ENCODE assay signal across 17 mouse cellular contexts in the genomic region with DNA sequence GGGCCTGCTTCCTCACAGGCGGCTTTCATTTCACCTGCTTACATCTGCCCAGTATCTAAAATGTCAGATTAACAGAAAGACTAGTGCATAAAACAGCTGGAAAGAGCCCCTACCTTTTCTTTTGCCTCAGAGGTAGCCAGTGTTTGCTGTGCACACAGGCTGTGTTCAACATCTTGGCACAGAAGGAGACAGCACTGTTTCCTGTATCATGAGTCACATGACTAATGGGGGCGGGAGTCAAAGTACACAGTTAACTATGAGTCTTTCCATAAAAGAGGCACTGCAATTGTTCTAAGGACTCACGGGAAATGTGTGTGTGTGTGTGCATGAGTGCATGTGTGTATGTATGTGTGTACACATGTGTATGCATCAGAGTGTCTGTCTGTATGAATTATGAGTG. TPM values are rescaled to one million over a fixed set of nuclear protein-coding genes. Genes with fewer than 3 reads are reported as not detected.
DNase-seq lines count a peak whose midpoint lies in the region; ATAC-seq and TF ChIP-seq lines count a peak whose summit lies in the region.
"Had no signal": no experiment of that assay in that cellular context is flagged by ENCODE, and none has a peak within 500 bp of the region (broad histone marks: within the 10 kb centered on the region; RNA-seq: fewer than 3 reads in every experiment).

No protein-coding gene starts in this region.

- H3K27ac ChIP-seq in kidney, postnatal 0 days, result no peak overlapping the region
- no peak overlapping the region for H3K27ac ChIP-seq in kidney, embryonic 15.5 days
- peak overlapping the region; percentile 58 for H3K27ac ChIP-seq in intestine, postnatal 0 days (ENCODE audit: low read depth, low read length)
- H3K27ac ChIP-seq: gastrocnemius, adult 2 months; heart, embryonic 10.5 days; limb, embryonic 12.5 days had no signal

- 0 out of 2 replicates have a peak, but pooled peaks cover 9% of the 10 kb centered on the region for H3K4me1 ChIP-seq in kidney, postnatal 0 days (replicated peaks; ENCODE audit: insufficient read depth, low read length)
- H3K4me1 ChIP-seq in kidney, embryonic 15.5 days, result peaks cover 29% of the 10 kb centered on the region
- H3K4me1 ChIP-seq in intestine, postnatal 0 days (replicated peaks; ENCODE audit: control insufficient read depth, insufficient read depth, low read length), result 0 out of 2 replicates have a peak, but pooled peaks cover 6% of the 10 kb centered on the region

- no peaks in the 10 kb centered on the region for H3K36me3 ChIP-seq in kidney, postnatal 0 days (ENCODE audit: insufficient read depth, low read length)
- no peaks in the 10 kb centered on the region for H3K36me3 ChIP-seq in kidney, embryonic 15.5 days
- H3K36me3 ChIP-seq in intestine, postnatal 0 days (ENCODE audit: control insufficient read depth, insufficient read depth), result no peaks in the 10 kb centered on the region
- H3K36me3 ChIP-seq: G1E; heart, embryonic 10.5 days; limb, embryonic 12.5 days had no signal

- 69% methylated on average over 3 of the region's 3 CpGs for WGBS in kidney, postnatal 0 days
- whole genome bisulfite sequencing in kidney, embryonic 15.5 days, result 77% methylated on average over 3 of the region's 3 CpGs
- whole genome bisulfite sequencing in intestine, postnatal 0 days, result 36% methylated on average over 3 of the region's 3 CpGs

- no peak overlapping the region for H3K4me2 ChIP-seq in kidney, postnatal 0 days (ENCODE audit: low read length)
- H3K4me2 ChIP-seq in kidney, embryonic 15.5 days, result no peak overlapping the region
- peak overlapping the region; percentile 47 for H3K4me2 ChIP-seq in intestine, postnatal 0 days (replicated peaks; ENCODE audit: low read depth)
- H3K4me2 ChIP-seq: limb, embryonic 12.5 days had no signal

- no peaks in the 10 kb centered on the region for H3K9me3 ChIP-seq in kidney, postnatal 0 days (replicated peaks; ENCODE audit: low read length)
- no peaks in the 10 kb centered on the region for H3K9me3 ChIP-seq in kidney, embryonic 15.5 days (replicated peaks)
- H3K9me3 ChIP-seq in intestine, postnatal 0 days (ENCODE audit: control insufficient read depth), result no peaks in the 10 kb centered on the region
- H3K9me3 ChIP-seq: G1E; heart, embryonic 10.5 days; limb, embryonic 12.5 days had no signal

- no peak overlapping the region for H3K4me3 ChIP-seq in kidney, postnatal 0 days (replicated peaks; ENCODE audit: low read depth, low read length)
- no peak overlapping the region for H3K4me3 ChIP-seq in kidney, embryonic 15.5 days (replicated peaks)
- H3K4me3 ChIP-seq in intestine, postnatal 0 days (ENCODE audit: low read depth, low read length), result 0 out of 2 replicates have a peak overlapping the region, but pooled peaks have one; percentile 2
- H3K4me3 ChIP-seq: gastrocnemius, adult 2 months; heart, embryonic 10.5 days; limb, embryonic 12.5 days had no signal

- no peak for ATAC-seq in kidney, postnatal 0 days (replicated peaks; ENCODE audit: low FRiP score, low read depth)
- ATAC-seq in kidney, embryonic 15.5 days (replicated peaks; ENCODE audit: low FRiP score), result no peak
- peak; percentile 58 for ATAC-seq in intestine, postnatal 0 days
- ATAC-seq: forebrain, embryonic 16.5 days had no signal

- no peak for TF ChIP-seq CTCF in kidney, postnatal 0 days (IDR thresholded peaks at IDR 0.05; ENCODE audit: low read depth)
- no peak for TF ChIP-seq CTCF in intestine, postnatal 0 days (IDR thresholded peaks at IDR 0.05; ENCODE audit: low read depth)

- H3K27me3 ChIP-seq in kidney, postnatal 0 days (ENCODE audit: insufficient read depth, low read length), result no peaks in the 10 kb centered on the region
- 0 out of 2 replicates have a peak, but pooled peaks cover 4% of the 10 kb centered on the region for H3K27me3 ChIP-seq in kidney, embryonic 15.5 days
- H3K27me3 ChIP-seq in intestine, postnatal 0 days (replicated peaks; ENCODE audit: control insufficient read depth, insufficient read depth, low read length), result no peaks in the 10 kb centered on the region

- H3K9ac ChIP-seq in kidney, postnatal 0 days (ENCODE audit: low read depth, low read length), result no peak overlapping the region
- no peak overlapping the region for H3K9ac ChIP-seq in kidney, embryonic 15.5 days
- H3K9ac ChIP-seq in intestine, postnatal 0 days (ENCODE audit: low read depth, low read length), result no peak overlapping the region
- H3K9ac ChIP-seq: limb, embryonic 12.5 days had no signal

- DNase-seq in kidney, postnatal 0 days (ENCODE audit: low spot score), result peak; percentile 48
- DNase-seq in 3T3-L1 (ENCODE audit: low read depth, low spot score), result peak; percentile 79
- peak; percentile 26 for DNase-seq in CD4-positive, CD25-positive, alpha-beta regulatory T cell, adult 2 months (ENCODE audit: low read depth, low spot score)
- no peak for DNase-seq in heart, adult 8-10 months (ENCODE audit: low spot score)
- DNase-seq in cerebellum, postnatal 36 days, result no peak
- DNase-seq: cerebellum, adult 9-10 months; embryo, embryonic 11 days; gastrocnemius, adult 2 months; heart, postnatal 36 days; right cerebral cortex, postnatal 4 days; thymus, postnatal 14 days had no signal

RNA-seq across cellular contexts. Expression of gene Trim2, which starts 43.9 kb away (rescaled TPM):
- 23.0 and 24.1 TPM in 2 replicates for polyA plus RNA-seq in kidney, postnatal 0 days (2015; fragmentation: Nextera tagmentation; extraction: Ambion mirVana)
- polyA plus RNA-seq in kidney, embryonic 15.5 days (2015; fragmentation: Nextera tagmentation; extraction: Ambion mirVana), result 27.5 and 27.8 TPM in 2 replicates
- polyA plus RNA-seq in intestine, postnatal 0 days (2015; fragmentation: Nextera tagmentation; extraction: Ambion mirVana), result 21.2 and 22.5 TPM in 2 replicates
- 1 to 10 TPM; 4.9 to 8.2 (median 6.7) TPM for total RNA-seq in heart, adult 8-10 months (2022)
- polyA plus RNA-seq: G1E had no signal

Comparison
In these comparisons a context has a peak if more than half of its experiments do, and no peak if none do; other contexts are left out.
1. DNase-seq: peak in kidney, postnatal 0 days (single experiment), 3T3-L1 (single experiment) and CD4-positive, CD25-positive, alpha-beta regulatory T cell, adult 2 months (single experiment); none in heart, adult 8-10 months (single experiment) and cerebellum, postnatal 36 days (0 of 2).